In the genomic region with DNA sequence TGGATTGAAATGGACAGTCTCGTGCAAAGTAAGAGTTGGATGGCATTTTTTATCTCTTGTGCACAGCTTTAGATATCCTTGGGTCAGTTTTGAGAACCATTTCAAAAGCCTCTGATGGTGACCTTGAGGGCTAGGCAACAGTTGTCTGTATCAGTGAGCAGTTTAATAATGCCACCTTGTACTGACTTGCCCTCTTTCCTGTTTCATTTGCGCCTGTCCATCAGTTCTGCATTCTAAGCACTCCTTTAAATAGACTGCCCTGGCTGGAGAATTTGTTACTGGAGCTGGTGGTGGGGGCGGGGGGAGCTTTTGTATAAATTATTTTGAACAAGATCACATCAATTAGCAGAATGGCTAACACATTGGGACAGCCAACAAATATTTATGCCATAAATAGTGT, we compare ENCODE assay signal across 25 mouse cellular contexts.
A peak's percentile ranks its signal among the peaks of the same experiment; 100 is the strongest.
DNase-seq lines count a peak whose midpoint lies in the region; TF ChIP-seq lines count a peak whose summit lies in the region.
"Had no signal": no experiment of that assay in that cellular context is flagged by ENCODE, and none has a peak within 500 bp of the region (broad histone marks: within the 10 kb centered on the region; RNA-seq: fewer than 3 reads in every experiment).

No protein-coding gene starts in this region.

- H3K79me2 ChIP-seq in myocyte (ENCODE audit: control insufficient read depth, insufficient read depth): no peaks in the 10 kb centered on the region

- no peak overlapping the region for H3ac ChIP-seq in myocyte (ENCODE audit: control insufficient read depth, insufficient read length)

- H3K4me3 ChIP-seq in myocyte: no peak overlapping the region
- H3K4me3 ChIP-seq: embryonic facial prominence, embryonic 12.5 days; embryonic facial prominence, embryonic 15.5 days; heart, embryonic 10.5 days; heart, embryonic 13.5 days; hindbrain, embryonic 10.5 days; hindbrain, embryonic 13.5 days; intestine, embryonic 15.5 days had no signal

- DNase-seq in adrenal gland, postnatal 10 days: peak; percentile 2
- DNase-seq in adrenal gland, postnatal 36 days: no peak
- peak; percentile 5 for DNase-seq in gastrocnemius, postnatal 25 days
- no peak for DNase-seq in gastrocnemius, postnatal 14 days
- no peak for DNase-seq in kidney, postnatal 25 days
- DNase-seq: B cell, adult 2 months; cerebellum, adult 11 months; cerebellum, adult 2 months; cerebellum, adult 9-11 months; cerebellum, postnatal 25 days; forebrain, postnatal 0 days; heart, adult 11 months; heart, postnatal 36 days; kidney, adult 11 months; kidney, adult 8-10 months had no signal

- intact Hi-C loops in gastrocnemius, postnatal 14 days (cut with DNase I; ENCODE audit: low total_unique reads): no loop called here

- H3K27me3 ChIP-seq in myocyte (ENCODE audit: control insufficient read depth, insufficient read depth, insufficient read length): no peaks in the 10 kb centered on the region
- H3K27me3 ChIP-seq: CH12.LX; embryonic facial prominence, embryonic 12.5 days; embryonic facial prominence, embryonic 15.5 days; heart, embryonic 13.5 days; hindbrain, embryonic 13.5 days; intestine, embryonic 15.5 days had no signal

- peak overlapping the region; percentile 13 for H3K4me2 ChIP-seq in myocyte (ENCODE audit: low read depth)
- H3K4me2 ChIP-seq: embryonic facial prominence, embryonic 12.5 days; embryonic facial prominence, embryonic 15.5 days; heart, embryonic 13.5 days; hindbrain, embryonic 13.5 days; intestine, embryonic 15.5 days had no signal

- H3K36me3 ChIP-seq in myocyte (ENCODE audit: control insufficient read depth, insufficient read depth): no peaks in the 10 kb centered on the region
- H3K36me3 ChIP-seq: embryonic facial prominence, embryonic 12.5 days; embryonic facial prominence, embryonic 15.5 days; G1E; heart, embryonic 10.5 days; heart, embryonic 13.5 days; hindbrain, embryonic 10.5 days; hindbrain, embryonic 13.5 days; intestine, embryonic 15.5 days had no signal

- TF ChIP-seq POLR2A in myocyte (IDR thresholded peaks at IDR 0.05; ENCODE audit: insufficient read length, low read depth): no peak

TF ChIP-seq in myocyte, 11 proteins besides CTCF, POLR2A, EP300 and RAD21:
- TF ChIP-seq USF1 (IDR thresholded peaks at IDR 0.05; ENCODE audit: low read depth): no peak
- no peak for TF ChIP-seq MAX (IDR thresholded peaks at IDR 0.05; ENCODE audit: low read depth)
- peak; percentile 14 to 80 (median 73) for TF ChIP-seq MYOD1 (IDR thresholded peaks at IDR 0.05; ENCODE audit: control insufficient read depth in 1 of 3, insufficient read length in 2 of 3, low read depth in 2 of 3)
- TF ChIP-seq SRF (IDR thresholded peaks at IDR 0.05; ENCODE audit: control insufficient read depth, insufficient read length, low read depth): no peak
- no peak for TF ChIP-seq E2F4 (IDR thresholded peaks at IDR 0.05; ENCODE audit: insufficient read depth)
- TF ChIP-seq MYOG (IDR thresholded peaks at IDR 0.05; ENCODE audit: control insufficient read depth in 1 of 3, insufficient read depth in 1 of 3, insufficient read length in 2 of 3, low read depth in 2 of 3): peak in 1 of 3 experiments; percentile 31
- no peak for TF ChIP-seq CEBPB (IDR thresholded peaks at IDR 0.05; ENCODE audit: insufficient read depth, poor library complexity, severe bottlenecking)
- TF ChIP-seq TCF3 (IDR thresholded peaks at IDR 0.05; ENCODE audit: insufficient read length, low read depth): no peak
- no peak for TF ChIP-seq POLR2AphosphoS2 (IDR thresholded peaks at IDR 0.05; ENCODE audit: insufficient read length, low read depth)
- TF ChIP-seq REST (IDR thresholded peaks at IDR 0.05; ENCODE audit: insufficient read depth, insufficient read length): no peak

Comparison
In these comparisons a context has a peak if more than half of its experiments do, and no peak if none do; other contexts are left out.
1. DNase-seq: peak in adrenal gland, postnatal 10 days (single experiment) and gastrocnemius, postnatal 25 days (single experiment); none in adrenal gland, postnatal 36 days (0 of 2), gastrocnemius, postnatal 14 days (single experiment) and kidney, postnatal 25 days (0 of 2).